Mouse (Mus musculus) midbrain, embryonic 13.5 days (tissue): Measurements from ENCODE around the gene Rtf2. TPM values are rescaled to one million over a fixed set of nuclear protein-coding genes. Genes with fewer than 3 reads are reported as not detected.

ENCODE experiments used
- ATAC-seq: fragments of 200-750 bp; cut with Nextera tagmentation; 2 replicates; pipeline ENCODE4 v1.8.0; 2017; ENCODE audit warnings: mild to moderate bottlenecking, moderate TSS enrichment, moderate library complexity
- H3K27ac ChIP-seq: fragments of 300-500 bp; sonication (generic); 2 replicates; pipeline ENCODE4 v1.5.1; 2015; ENCODE audit warnings: inconsistent platforms, mild to moderate bottlenecking, moderate library complexity
- H3K27me3 ChIP-seq: fragments of 300-500 bp; sonication (generic); 2 replicates; pipeline ENCODE4 v1.6.1; 2015; ENCODE audit warnings: mild to moderate bottlenecking, inconsistent platforms
- H3K36me3 ChIP-seq: fragments of 300-500 bp; sonication (generic); 2 replicates; pipeline ENCODE4 v1.6.1; 2015; ENCODE audit warnings: mild to moderate bottlenecking, inconsistent platforms
- H3K4me1 ChIP-seq: fragments of 300-500 bp; sonication (generic); replicated peaks from 2 replicates; pipeline ENCODE4 v1.6.1; 2015; ENCODE audit warnings: inconsistent platforms
- H3K4me2 ChIP-seq: fragments of 300-500 bp; sonication (generic); replicated peaks from 2 replicates; pipeline ENCODE4 v1.6.1; 2015; ENCODE audit warnings: moderate library complexity, mild to moderate bottlenecking, inconsistent platforms
- H3K4me3 ChIP-seq: fragments of 300-500 bp; sonication (generic); replicated peaks from 2 replicates; pipeline ENCODE4 v1.5.1; 2015; ENCODE audit warnings: mild to moderate bottlenecking, inconsistent platforms
- H3K9ac ChIP-seq: fragments of 300-500 bp; sonication (generic); replicated peaks from 2 replicates; pipeline ENCODE4 v1.6.1; 2015; ENCODE audit warnings: mild to moderate bottlenecking, inconsistent platforms
- H3K9me3 ChIP-seq: fragments of 300-500 bp; sonication (generic); 2 replicates; pipeline ENCODE4 v1.6.1; 2016; ENCODE audit warnings: mild to moderate bottlenecking, inconsistent platforms
- WGBS: fragments of 180-500 bp; shearing (Covaris S2); methylation state at CpG from one replicate; pipeline ENCODE4 v1.1.7; 2015; 5-methylcytosine and 5-hydroxymethylcytosine counted together
- polyA plus RNA-seq: library from polyadenylated mRNA; unstranded; fragments of >200 nt; fragmentation: Nextera tagmentation; extraction: Ambion mirVana; gene quantifications from 2 replicates; pipeline ENCODE4 v1.2.1, GENCODE M21; 2015

The Rtf2 gene
- polyA plus RNA-seq, result 94.2 and 96.8 TPM in 2 replicates

GRCm38 (mm10) chr2:172439843-172440639 is at the start of gene Rtf2:
Gene Rtf2, plus strand, starts transcription at chr2:172440556.
- Histone ChIP-seq H3K36me3 (peaks cover 8% of the 10 kb centered on the region), H3K4me1 (peaks cover 25% of the 10 kb centered on the region), H3K4me3 (peak within 1 kb of the TSS; percentile 90), H3K27ac (peak within 1 kb of the TSS; percentile 59), H3K9me3 (no peaks in the 10 kb centered on the region), H3K4me2 (peak within 1 kb of the TSS; percentile 97), H3K9ac (peak within 1 kb of the TSS; percentile 79), H3K27me3 (no peaks in the 10 kb centered on the region)
- WGBS, result 2% methylated on average over 35 of the region's 35 CpGs
- peak; percentile 98 for ATAC-seq

GRCm38 (mm10) chr2:172392041-172392521 is 48.3 kb upstream of the Rtf2 start:
- H3K36me3 ChIP-seq, result no peaks in the 10 kb centered on the region
- no peak overlapping the region for H3K27ac ChIP-seq
- ATAC-seq, result no peak
- H3K9me3 ChIP-seq, result no peaks in the 10 kb centered on the region
- no peak overlapping the region for H3K9ac ChIP-seq
- no peak overlapping the region for H3K4me3 ChIP-seq
- no peaks in the 10 kb centered on the region for H3K27me3 ChIP-seq
- 79% methylated on average over 10 of the region's 10 CpGs for WGBS
- no peaks in the 10 kb centered on the region; the same call in 1 of the 2 replicates for H3K4me1 ChIP-seq
- H3K4me2 ChIP-seq, result no peak overlapping the region

- no peak within 1 kb of the TSS for H3K4me3 ChIP-seq
- H3K27ac ChIP-seq, result no peak within 1 kb of the TSS
- WGBS, result 43% methylated on average over 13 of the region's 13 CpGs
- no peaks in the 10 kb centered on the region for H3K27me3 ChIP-seq
- no peaks in the 10 kb centered on the region for H3K9me3 ChIP-seq
- H3K36me3 ChIP-seq, result no peaks in the 10 kb centered on the region
- ATAC-seq, result no peak
- no peak within 1 kb of the TSS for H3K4me2 ChIP-seq
- no peaks in the 10 kb centered on the region; the same call in 1 of the 2 replicates for H3K4me1 ChIP-seq
- no peak within 1 kb of the TSS for H3K9ac ChIP-seq
Observed at GRCm38 (mm10) chr2:172393391-172394051, 46.8 kb upstream of the Rtf2 start, which contains the start of gene Cass4. Gene Cass4, plus strand, starts transcription at chr2:172393794.

DNA sequence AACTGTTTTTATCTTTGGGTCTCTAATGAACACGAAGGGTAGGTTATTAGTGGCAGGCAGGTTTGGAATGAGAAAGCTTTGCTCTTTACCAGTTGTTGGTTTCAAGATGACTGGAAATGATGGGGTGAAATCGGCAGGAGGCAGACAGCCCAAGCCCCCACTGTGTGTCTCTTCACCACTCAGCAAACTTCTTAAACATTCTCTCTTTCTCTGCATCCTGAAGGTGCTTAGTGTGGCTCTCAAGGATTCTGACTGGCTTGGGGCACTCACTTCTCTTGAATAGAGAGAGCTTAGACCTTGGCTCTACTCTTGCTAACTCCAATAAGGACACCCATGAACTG is 46.3 kb upstream of the Rtf2 start:
- H3K4me3 ChIP-seq, result no peak overlapping the region
- 74% methylated on average over 2 of the region's 2 CpGs for WGBS
- no peak overlapping the region for H3K9ac ChIP-seq
- no peak for ATAC-seq
- no peaks in the 10 kb centered on the region for H3K36me3 ChIP-seq
- H3K4me1 ChIP-seq, result no peaks in the 10 kb centered on the region; the same call in 1 of the 2 replicates
- H3K27ac ChIP-seq, result no peak overlapping the region
- no peak overlapping the region for H3K4me2 ChIP-seq
- no peaks in the 10 kb centered on the region for H3K27me3 ChIP-seq
- no peaks in the 10 kb centered on the region for H3K9me3 ChIP-seq

DNA sequence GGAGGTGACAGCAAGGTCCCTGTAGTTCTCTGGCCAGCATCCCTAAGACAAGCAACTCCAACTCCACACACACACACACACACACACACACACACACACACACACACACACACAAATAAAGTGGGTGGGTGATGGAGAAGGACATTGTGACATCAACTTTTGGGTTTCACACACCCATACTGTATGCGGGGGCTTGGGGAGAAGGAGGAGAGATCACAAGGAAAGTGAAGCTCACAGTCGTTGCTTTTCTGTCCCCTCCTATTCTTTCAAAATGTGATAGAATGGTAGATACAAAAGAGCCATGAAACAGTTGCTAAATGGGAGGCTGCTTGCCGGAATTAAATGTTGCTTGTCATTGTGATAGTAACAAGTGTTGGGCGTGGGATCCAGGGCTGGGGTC is 45.7 kb upstream of the Rtf2 start:
- Histone ChIP-seq H3K9me3 (no peaks in the 10 kb centered on the region), H3K9ac (no peak overlapping the region), H3K4me3 (no peak overlapping the region), H3K27me3 (no peaks in the 10 kb centered on the region), H3K27ac (no peak overlapping the region), H3K4me1 (no peaks in the 10 kb centered on the region; the same call in 1 of the 2 replicates), H3K36me3 (no peaks in the 10 kb centered on the region), H3K4me2 (no peak overlapping the region)
- WGBS, result 73% methylated on average over 4 of the region's 4 CpGs
- ATAC-seq, result no peak

DNA sequence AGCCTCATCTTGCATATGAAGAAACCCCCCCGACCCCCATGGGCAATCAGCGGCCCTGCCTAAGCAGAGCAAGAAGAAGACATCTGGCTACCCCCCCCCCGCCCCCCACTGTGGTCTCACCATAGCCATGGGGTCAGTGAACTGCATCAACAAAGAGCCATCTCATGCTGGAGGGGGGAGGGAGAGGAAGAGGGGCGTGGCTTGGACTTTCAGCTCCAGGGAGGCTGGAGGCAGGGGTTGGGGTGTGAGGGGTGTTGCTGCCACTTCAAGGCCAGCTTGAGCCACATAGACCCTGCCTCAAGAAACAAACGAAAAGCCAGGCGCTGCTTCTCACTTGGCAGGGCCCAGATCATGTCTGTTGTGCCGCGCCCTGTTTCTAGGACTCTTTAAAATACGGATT is 44.4 kb upstream of the Rtf2 start:
- Histone ChIP-seq H3K4me3 (no peak overlapping the region), H3K27ac (no peak overlapping the region), H3K36me3 (no peaks in the 10 kb centered on the region), H3K9me3 (no peaks in the 10 kb centered on the region), H3K4me2 (no peak overlapping the region), H3K9ac (no peak overlapping the region), H3K4me1 (no peaks in the 10 kb centered on the region; the same call in 1 of the 2 replicates), H3K27me3 (no peaks in the 10 kb centered on the region)
- 43% methylated on average over 8 of the region's 9 CpGs for WGBS
- ATAC-seq, result no peak

DNA sequence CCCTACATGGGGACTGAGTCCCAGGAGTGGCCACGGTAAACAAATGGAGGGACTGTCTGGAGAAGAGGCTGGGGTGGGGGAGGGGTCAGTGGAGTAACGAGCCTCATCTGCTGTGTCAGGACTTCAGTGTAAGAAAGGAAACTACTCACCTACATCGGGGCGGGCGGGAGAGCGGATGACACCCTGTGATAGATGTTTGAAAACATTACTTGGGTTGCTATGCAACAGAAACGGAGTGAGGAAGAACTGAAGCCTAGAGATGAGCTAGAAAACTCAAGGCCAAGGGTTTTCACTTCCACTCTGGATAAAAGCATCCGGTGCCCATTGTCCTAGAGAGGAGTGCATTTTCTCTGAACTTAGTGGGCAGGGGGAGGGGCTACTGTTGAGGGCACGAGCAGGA is 40.5 kb upstream of the Rtf2 start:
- 46% methylated on average over 9 of the region's 9 CpGs for WGBS
- H3K36me3 ChIP-seq, result no peaks in the 10 kb centered on the region
- H3K27ac ChIP-seq, result no peak overlapping the region
- ATAC-seq, result 0 out of 2 replicates have a peak, but pooled peaks have one; percentile 24
- H3K9me3 ChIP-seq, result no peaks in the 10 kb centered on the region
- no peak overlapping the region for H3K4me2 ChIP-seq
- H3K9ac ChIP-seq, result no peak overlapping the region
- no peaks in the 10 kb centered on the region for H3K27me3 ChIP-seq
- H3K4me3 ChIP-seq, result no peak overlapping the region
- H3K4me1 ChIP-seq, result no peaks in the 10 kb centered on the region; the same call in 1 of the 2 replicates

- no peaks in the 10 kb centered on the region for H3K9me3 ChIP-seq
- no peak overlapping the region for H3K27ac ChIP-seq
- no peak overlapping the region for H3K4me2 ChIP-seq
- no peaks in the 10 kb centered on the region for H3K36me3 ChIP-seq
- no peaks in the 10 kb centered on the region for H3K27me3 ChIP-seq
- H3K9ac ChIP-seq, result no peak overlapping the region
- no peaks in the 10 kb centered on the region for H3K4me1 ChIP-seq
- no peak overlapping the region for H3K4me3 ChIP-seq
- no peak for ATAC-seq
- WGBS, result 76% methylated on average over 13 of the region's 13 CpGs
Observed at GRCm38 (mm10) chr2:172401116-172401825, 39.1 kb upstream of the Rtf2 start.

- ATAC-seq, result no peak
- H3K4me3 ChIP-seq, result no peak overlapping the region
- H3K4me1 ChIP-seq, result no peaks in the 10 kb centered on the region
- no peak overlapping the region for H3K9ac ChIP-seq
- 63% methylated on average over 7 of the region's 7 CpGs for WGBS
- no peaks in the 10 kb centered on the region for H3K36me3 ChIP-seq
- no peak overlapping the region for H3K27ac ChIP-seq
- H3K4me2 ChIP-seq, result no peak overlapping the region
- H3K27me3 ChIP-seq, result no peaks in the 10 kb centered on the region
- no peaks in the 10 kb centered on the region for H3K9me3 ChIP-seq
Observed at GRCm38 (mm10) chr2:172404239-172404638, 36.1 kb upstream of the Rtf2 start.

DNA sequence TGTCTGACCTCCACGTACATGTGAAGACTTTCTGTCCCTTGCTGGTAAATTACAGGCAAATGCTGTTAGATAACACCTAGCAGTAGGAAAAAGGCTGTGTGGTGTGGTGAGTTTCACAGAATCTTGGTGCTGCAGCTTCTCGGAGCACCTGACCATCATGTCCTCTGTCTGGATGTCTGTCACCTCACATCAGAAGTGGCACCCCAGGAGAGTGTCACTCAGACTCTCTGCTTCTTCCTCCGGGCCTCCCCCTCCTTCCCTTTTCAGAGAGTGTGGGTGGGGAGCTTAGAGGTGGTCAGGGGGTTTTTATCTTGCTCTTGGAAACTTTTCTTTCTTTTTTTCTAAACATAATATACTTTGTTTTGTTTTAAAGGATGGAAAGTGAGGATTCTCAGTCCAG is 35.3 kb upstream of the Rtf2 start:
- Histone ChIP-seq H3K4me2 (no peak overlapping the region), H3K27ac (no peak overlapping the region), H3K27me3 (no peaks in the 10 kb centered on the region), H3K4me1 (no peaks in the 10 kb centered on the region), H3K9me3 (no peaks in the 10 kb centered on the region), H3K9ac (no peak overlapping the region), H3K36me3 (no peaks in the 10 kb centered on the region), H3K4me3 (no peak overlapping the region)
- no peak for ATAC-seq
- WGBS, result 75% methylated on average over 3 of the region's 3 CpGs

GRCm38 (mm10) chr2:172406173-172406572 is 34.2 kb upstream of the Rtf2 start:
- Histone ChIP-seq H3K9ac (no peak overlapping the region), H3K27me3 (no peaks in the 10 kb centered on the region), H3K27ac (no peak overlapping the region), H3K9me3 (no peaks in the 10 kb centered on the region), H3K4me2 (no peak overlapping the region), H3K36me3 (no peaks in the 10 kb centered on the region), H3K4me3 (no peak overlapping the region), H3K4me1 (no peaks in the 10 kb centered on the region)
- no peak for ATAC-seq
- WGBS, result 87% methylated on average over 4 of the region's 4 CpGs

DNA sequence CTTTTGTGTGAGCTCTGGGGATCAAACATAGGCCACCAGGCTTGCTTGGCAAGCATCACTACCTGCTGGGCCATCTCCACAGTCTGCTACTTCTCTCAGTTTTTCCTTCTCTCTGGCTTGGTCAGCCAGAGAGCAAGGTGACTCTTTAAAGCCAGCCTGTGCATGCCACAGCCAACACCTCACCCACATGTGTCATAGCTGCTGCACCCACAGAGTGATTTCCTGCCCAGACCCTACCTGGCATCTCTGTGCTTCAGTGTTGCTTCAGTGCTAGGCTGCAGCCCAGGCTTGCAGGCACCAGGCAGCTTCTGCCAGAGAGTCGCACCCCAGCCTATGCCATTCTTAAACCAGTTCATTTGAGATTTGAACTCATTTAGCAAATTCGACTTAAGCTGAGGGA is 32.9 kb upstream of the Rtf2 start:
- Histone ChIP-seq H3K9me3 (no peaks in the 10 kb centered on the region), H3K27ac (no peak overlapping the region), H3K4me3 (no peak overlapping the region), H3K4me2 (no peak overlapping the region), H3K36me3 (no peaks in the 10 kb centered on the region), H3K4me1 (peaks cover 2% of the 10 kb centered on the region; the same call in 1 of the 2 replicates), H3K9ac (no peak overlapping the region), H3K27me3 (no peaks in the 10 kb centered on the region)
- no peak for ATAC-seq
- WGBS, result 78% methylated on average over 2 of the region's 2 CpGs
